Mouse (Mus musculus): ENCODE measurements at regions not wholly inside any gene's neighbourhood (a gene's known extent, or its start where the extent isn't known, plus 50 kb on each side); places are given as distances from the start of the nearest gene placed in this dataset.

DNA sequence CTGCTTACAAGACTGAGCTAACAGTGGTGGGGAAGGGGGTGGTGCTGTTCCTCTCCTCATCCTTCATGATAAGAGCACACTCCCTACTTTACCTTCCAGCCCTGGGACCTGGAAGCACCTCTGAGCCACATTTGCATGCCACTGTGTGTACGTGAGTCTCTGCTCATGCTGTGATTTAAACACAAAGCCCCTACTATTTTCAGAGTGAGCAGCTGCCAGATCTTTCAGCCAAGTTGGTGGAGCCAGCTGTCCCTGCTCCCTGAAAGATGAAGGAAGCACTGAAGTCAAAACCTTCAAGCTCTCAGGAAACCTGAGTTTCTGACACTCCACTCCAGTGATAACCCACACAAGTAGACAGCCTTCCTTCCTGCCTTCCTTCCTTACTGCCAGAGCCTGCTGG lies 198.0 kb upstream of the Egln3 start:
- Histone ChIP-seq H3K27me3 (ENCODE audit: insufficient read depth, low read length) (no peaks in the 10 kb centered on the region), H3K4me1 (ENCODE audit: insufficient read depth) (no peaks in the 10 kb centered on the region), H3K9me3 (ENCODE audit: low read length) (no peaks in the 10 kb centered on the region), H3K4me2 (ENCODE audit: low read depth) (no peak overlapping the region), H3K36me3 (ENCODE audit: insufficient read depth) (no peaks in the 10 kb centered on the region), H3K4me3 (ENCODE audit: low read depth, low read length) (no peak overlapping the region), H3K9ac (no peak overlapping the region), H3K27ac (ENCODE audit: low read depth, low read length) (no peak overlapping the region)
- ATAC-seq, result no peak
- WGBS, result 28% methylated on average over 1 of the region's 1 CpGs
- TF ChIP-seq CTCF (IDR thresholded peaks at IDR 0.05; ENCODE audit: low read depth), result no peak
- DNase-seq, result no peak

DNA sequence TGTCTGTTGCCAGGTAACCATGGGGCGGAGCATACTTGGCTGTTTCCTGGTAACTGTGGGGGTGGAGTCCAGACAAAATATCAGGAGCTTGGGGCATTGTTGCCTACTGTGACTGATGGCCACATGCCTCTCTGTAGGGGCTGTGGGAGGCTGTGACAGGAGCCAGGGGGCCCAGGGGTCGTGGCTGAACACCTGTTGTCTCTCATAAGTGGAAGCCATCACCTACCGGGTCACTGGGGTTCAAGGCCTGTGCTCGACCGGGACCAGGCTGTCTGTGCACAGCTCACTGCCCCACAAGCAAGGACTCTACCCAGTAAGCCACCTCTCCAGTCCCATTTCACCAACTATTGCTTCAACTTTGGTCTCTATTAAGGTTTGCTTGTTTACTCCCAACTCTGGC lies 196.4 kb upstream of the Egln3 start:
- no peaks in the 10 kb centered on the region for H3K27me3 ChIP-seq (ENCODE audit: insufficient read depth, low read length)
- no peak overlapping the region for H3K4me3 ChIP-seq (ENCODE audit: low read depth, low read length)
- no peaks in the 10 kb centered on the region for H3K36me3 ChIP-seq (ENCODE audit: insufficient read depth)
- ATAC-seq (no peak), DNase-seq (no peak)
- no peak for TF ChIP-seq CTCF (IDR thresholded peaks at IDR 0.05; ENCODE audit: low read depth)
- WGBS, result 84% methylated on average over 5 of the region's 5 CpGs
- no peak overlapping the region for H3K9ac ChIP-seq
- no peaks in the 10 kb centered on the region for H3K9me3 ChIP-seq (ENCODE audit: low read length)
- H3K4me1 ChIP-seq (ENCODE audit: insufficient read depth), result no peaks in the 10 kb centered on the region
- no peak overlapping the region for H3K27ac ChIP-seq (ENCODE audit: low read depth, low read length)
- no peak overlapping the region for H3K4me2 ChIP-seq (ENCODE audit: low read depth)

DNA sequence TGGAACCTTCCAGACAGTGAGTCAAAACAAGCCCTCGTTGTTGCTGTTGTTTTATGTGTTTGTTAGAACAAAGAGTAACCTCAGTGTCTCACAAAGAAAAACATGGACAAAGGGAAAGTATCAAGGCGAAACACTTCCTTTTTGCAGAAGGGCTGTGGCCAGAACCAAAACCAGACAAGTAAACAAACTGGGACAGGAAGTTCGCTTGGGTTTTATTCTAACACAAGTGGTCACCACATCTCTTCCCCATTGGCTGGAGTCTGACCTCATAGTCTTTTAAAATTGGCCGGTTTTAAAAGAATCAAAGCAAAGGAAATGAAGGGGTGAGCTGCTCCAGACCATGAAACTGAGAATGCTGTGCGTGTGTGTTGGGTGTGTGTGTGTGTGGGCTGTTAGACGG lies 194.4 kb upstream of the Egln3 start:
- 72% methylated on average over 6 of the region's 6 CpGs for WGBS
- TF ChIP-seq CTCF (IDR thresholded peaks at IDR 0.05; ENCODE audit: low read depth), result no peak
- Histone ChIP-seq H3K4me3 (ENCODE audit: low read depth, low read length) (no peak overlapping the region), H3K36me3 (ENCODE audit: insufficient read depth) (no peaks in the 10 kb centered on the region), H3K4me1 (ENCODE audit: insufficient read depth) (no peaks in the 10 kb centered on the region), H3K4me2 (ENCODE audit: low read depth) (no peak overlapping the region), H3K9me3 (ENCODE audit: low read length) (no peaks in the 10 kb centered on the region), H3K27me3 (ENCODE audit: insufficient read depth, low read length) (no peaks in the 10 kb centered on the region), H3K27ac (ENCODE audit: low read depth, low read length) (no peak overlapping the region), H3K9ac (no peak overlapping the region)
- ATAC-seq, result no peak
- no peak for DNase-seq

DNA sequence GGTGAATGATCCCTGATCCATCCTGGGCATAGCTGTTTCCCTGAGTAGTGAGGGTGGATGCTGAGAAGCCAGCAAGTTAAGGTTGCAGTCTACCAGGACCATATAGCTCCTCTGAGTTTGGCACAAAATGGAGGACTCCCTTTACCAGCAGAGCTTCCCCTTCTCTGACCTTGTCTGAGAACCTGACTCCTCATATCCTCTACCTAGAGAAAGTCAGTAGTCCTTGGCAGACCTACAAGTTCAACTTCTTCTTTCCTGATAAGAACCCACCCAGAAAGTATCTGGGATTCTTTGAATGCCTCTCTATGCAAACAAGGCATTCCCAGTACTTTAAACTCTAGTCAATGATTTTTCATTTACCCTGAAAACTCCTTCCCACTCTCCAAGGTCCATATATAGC lies 193.3 kb upstream of the Egln3 start:
- Histone ChIP-seq H3K4me2 (ENCODE audit: low read depth) (no peak overlapping the region), H3K9me3 (ENCODE audit: low read length) (no peaks in the 10 kb centered on the region), H3K4me3 (ENCODE audit: low read depth, low read length) (no peak overlapping the region), H3K36me3 (ENCODE audit: insufficient read depth) (no peaks in the 10 kb centered on the region), H3K27me3 (ENCODE audit: insufficient read depth, low read length) (no peaks in the 10 kb centered on the region), H3K4me1 (ENCODE audit: insufficient read depth) (no peaks in the 10 kb centered on the region), H3K27ac (ENCODE audit: low read depth, low read length) (no peak overlapping the region), H3K9ac (no peak overlapping the region)
- TF ChIP-seq CTCF (IDR thresholded peaks at IDR 0.05; ENCODE audit: low read depth), result no peak
- DNase-seq (no peak), ATAC-seq (no peak)

DNA sequence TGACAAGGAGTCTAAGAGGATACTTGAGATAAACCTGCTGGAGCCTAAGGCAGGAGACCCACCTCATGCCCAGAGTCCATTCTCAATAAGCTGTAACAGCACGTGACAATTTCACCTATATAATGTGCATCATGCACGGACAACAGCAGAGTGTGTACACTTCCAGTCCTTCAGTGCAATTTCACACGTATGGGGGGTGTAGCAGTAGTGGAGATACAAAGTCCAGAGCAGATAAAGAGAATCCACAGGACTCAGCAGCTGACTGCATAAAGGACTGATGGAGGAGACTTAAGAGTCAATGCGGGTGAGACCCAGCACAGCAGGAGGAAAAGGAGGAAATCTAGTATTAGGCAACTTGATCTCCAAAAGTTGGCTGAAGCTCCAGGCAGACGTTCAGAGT lies 192.7 kb upstream of the Egln3 start:
- WGBS, result 78% methylated on average over 5 of the region's 5 CpGs
- Histone ChIP-seq H3K36me3 (ENCODE audit: insufficient read depth) (no peaks in the 10 kb centered on the region), H3K9ac (no peak overlapping the region), H3K4me1 (ENCODE audit: insufficient read depth) (no peaks in the 10 kb centered on the region), H3K4me2 (ENCODE audit: low read depth) (no peak overlapping the region), H3K9me3 (ENCODE audit: low read length) (no peaks in the 10 kb centered on the region), H3K27me3 (ENCODE audit: insufficient read depth, low read length) (no peaks in the 10 kb centered on the region), H3K27ac (ENCODE audit: low read depth, low read length) (no peak overlapping the region), H3K4me3 (ENCODE audit: low read depth, low read length) (no peak overlapping the region)
- no peak for DNase-seq
- TF ChIP-seq CTCF (IDR thresholded peaks at IDR 0.05; ENCODE audit: low read depth), result no peak
- no peak for ATAC-seq

DNA sequence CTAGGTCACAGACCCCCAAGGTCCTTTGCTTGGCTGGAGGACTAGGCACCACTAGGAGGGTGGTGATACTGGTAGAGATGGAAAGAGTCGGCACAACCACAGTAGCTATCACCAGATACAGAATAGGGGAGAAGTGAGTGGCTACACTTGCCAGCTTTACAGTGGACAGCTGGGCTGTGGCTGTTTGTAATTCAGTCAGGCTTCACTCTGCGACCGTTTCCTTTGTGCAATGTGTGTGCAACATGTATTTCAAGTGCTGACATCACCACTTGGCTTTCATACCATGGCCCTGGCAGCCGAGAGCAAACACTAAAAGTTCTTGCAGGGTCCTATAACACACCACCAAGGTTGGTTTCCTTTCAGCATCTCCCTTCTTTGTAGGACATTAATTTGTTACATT lies 181.7 kb upstream of the Egln3 start:
- Histone ChIP-seq H3K9ac (no peak overlapping the region), H3K27me3 (ENCODE audit: insufficient read depth, low read length) (no peaks in the 10 kb centered on the region), H3K27ac (ENCODE audit: low read depth, low read length) (no peak overlapping the region), H3K4me1 (ENCODE audit: insufficient read depth) (0 out of 2 replicates have a peak, but pooled peaks cover 5% of the 10 kb centered on the region), H3K4me3 (ENCODE audit: low read depth, low read length) (no peak overlapping the region), H3K9me3 (ENCODE audit: low read length) (no peaks in the 10 kb centered on the region), H3K36me3 (ENCODE audit: insufficient read depth) (no peaks in the 10 kb centered on the region), H3K4me2 (ENCODE audit: low read depth) (no peak overlapping the region)
- no peak for TF ChIP-seq CTCF (IDR thresholded peaks at IDR 0.05; ENCODE audit: low read depth)
- whole genome bisulfite sequencing, result 23% methylated on average over 4 of the region's 4 CpGs
- ATAC-seq (peak; percentile 88), DNase-seq (peak; percentile 70)

DNA sequence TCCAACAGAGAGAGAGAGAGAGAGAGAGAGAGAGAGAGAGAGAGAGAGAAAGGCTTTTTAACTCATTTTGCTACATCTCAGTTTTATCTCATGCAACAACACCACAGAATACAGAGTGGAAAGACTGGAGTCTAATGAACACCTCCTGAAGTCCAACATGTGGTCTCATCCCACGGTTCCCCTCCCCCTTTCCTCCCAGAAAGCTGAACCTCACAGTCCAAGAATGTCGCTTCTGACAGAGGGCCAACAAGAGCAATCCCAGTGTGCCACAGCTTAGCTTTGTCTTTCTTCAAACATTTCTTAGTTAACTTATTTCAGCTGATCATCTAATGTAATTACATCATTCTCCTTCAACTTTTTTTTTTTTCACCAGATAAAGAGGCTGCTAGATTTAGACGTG lies 180.5 kb upstream of the Egln3 start:
- no peaks in the 10 kb centered on the region for H3K27me3 ChIP-seq (ENCODE audit: insufficient read depth, low read length)

DNA sequence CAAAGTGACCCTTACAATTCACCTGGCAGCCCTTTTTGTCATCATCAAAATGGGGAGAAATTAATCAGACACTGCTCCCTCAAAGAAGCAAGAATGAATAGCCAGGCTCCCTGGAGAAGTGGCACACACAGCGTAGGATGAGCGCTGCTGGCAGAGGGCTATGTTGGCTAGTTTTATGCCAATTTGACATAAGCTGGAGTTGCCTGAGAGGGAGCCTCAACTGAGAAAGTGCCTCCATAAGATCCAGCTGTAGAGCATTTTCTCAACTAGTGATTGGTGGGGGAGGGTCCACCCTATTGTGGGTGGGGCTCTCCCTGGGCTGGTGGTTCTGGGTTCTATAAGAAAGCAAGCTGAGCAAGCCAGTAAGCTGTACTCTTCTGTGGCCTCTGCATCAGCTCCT lies 179.3 kb upstream of the Egln3 start:
- Histone ChIP-seq H3K9me3 (ENCODE audit: low read length) (peaks cover 9% of the 10 kb centered on the region; the same call in 1 of the 2 replicates), H3K4me1 (ENCODE audit: insufficient read depth) (0 out of 2 replicates have a peak, but pooled peaks cover 5% of the 10 kb centered on the region), H3K9ac (no peak overlapping the region), H3K36me3 (ENCODE audit: insufficient read depth) (no peaks in the 10 kb centered on the region), H3K4me2 (ENCODE audit: low read depth) (no peak overlapping the region), H3K4me3 (ENCODE audit: low read depth, low read length) (no peak overlapping the region), H3K27ac (ENCODE audit: low read depth, low read length) (no peak overlapping the region), H3K27me3 (ENCODE audit: insufficient read depth, low read length) (no peaks in the 10 kb centered on the region)
- TF ChIP-seq CTCF (IDR thresholded peaks at IDR 0.05; ENCODE audit: low read depth), result no peak
- DNase-seq (no peak), ATAC-seq (no peak)
- WGBS, result 81% methylated on average over 2 of the region's 2 CpGs

More for the DNA sequence above, 180.5 kb upstream of the Egln3 start:
- TF ChIP-seq CTCF (IDR thresholded peaks at IDR 0.05; ENCODE audit: low read depth), result no peak
- no peaks in the 10 kb centered on the region for H3K9me3 ChIP-seq (ENCODE audit: low read length)
- no peak overlapping the region for H3K4me2 ChIP-seq (ENCODE audit: low read depth)
- H3K36me3 ChIP-seq (ENCODE audit: insufficient read depth), result no peaks in the 10 kb centered on the region
- H3K4me3 ChIP-seq (ENCODE audit: low read depth, low read length), result no peak overlapping the region
- H3K9ac ChIP-seq, result no peak overlapping the region
- 41% methylated on average over 3 of the region's 3 CpGs for WGBS
- DNase-seq (no peak), ATAC-seq (no peak)
- H3K27ac ChIP-seq (ENCODE audit: low read depth, low read length), result no peak overlapping the region
- 0 out of 2 replicates have a peak, but pooled peaks cover 5% of the 10 kb centered on the region for H3K4me1 ChIP-seq (ENCODE audit: insufficient read depth)
